In genomic region chr6:55009391-55010230, GRCm38 (mm10) we compare ENCODE assay signal across 9 mouse cellular contexts. TPM values are rescaled to one million over a fixed set of nuclear protein-coding genes. Genes with fewer than 3 reads are reported as not detected.
DNase-seq lines count a peak whose midpoint lies in the region; ATAC-seq lines count a peak whose summit lies in the region.
"Had no signal": no experiment of that assay in that cellular context is flagged by ENCODE, and none has a peak within 500 bp of the region (broad histone marks: within the 10 kb centered on the region; RNA-seq: fewer than 3 reads in every experiment).

No protein-coding gene starts in this region.

- no peak overlapping the region for H3K4me3 ChIP-seq in heart, embryonic 14.5 days (ENCODE audit: control insufficient read depth in 1 of 2, insufficient read depth in 1 of 2, low read depth in 1 of 2, low read length in 2 of 2)
- peak overlapping the region; percentile 38 for H3K4me3 ChIP-seq in embryonic facial prominence, embryonic 10.5 days
- no peak overlapping the region for H3K4me3 ChIP-seq in intestine, embryonic 15.5 days (replicated peaks)

- 0 out of 4 replicates have a peak, but pooled peaks cover 0 to 6% of the 10 kb centered on the region in 2 experiments for H3K4me1 ChIP-seq in heart, embryonic 14.5 days (ENCODE audit: control insufficient read depth in 2 of 2, insufficient read depth in 2 of 2, low read length in 2 of 2)
- peaks cover 10% of the 10 kb centered on the region for H3K4me1 ChIP-seq in embryonic facial prominence, embryonic 10.5 days
- H3K4me1 ChIP-seq in intestine, embryonic 15.5 days (replicated peaks): no peaks in the 10 kb centered on the region; the same call in 1 of the 2 replicates

- peak overlapping the region; percentile 56 for H3K4me2 ChIP-seq in heart, embryonic 14.5 days (ENCODE audit: low read length)
- H3K4me2 ChIP-seq in intestine, embryonic 15.5 days (replicated peaks): 0 out of 2 replicates have a peak overlapping the region, but pooled peaks have one; percentile 22

- no peak for DNase-seq in heart, postnatal 25 days (ENCODE audit: low spot score)
- DNase-seq in embryonic facial prominence, embryonic 10.5 days (ENCODE audit: low spot score): peak; percentile 41
- DNase-seq in neural tube, embryonic 10.5 days (ENCODE audit: extremely low spot score, low spot score): peak; percentile 44
- no peak for DNase-seq in adrenal gland, adult (ENCODE audit: inconsistent age in 2 of 2, low spot score in 1 of 2)
- DNase-seq in frontal cortex, postnatal 14 days (ENCODE audit: low spot score in 2 of 2): no peak
- no peak for DNase-seq in ovary, adult 18-20 months (ENCODE audit: low spot score)
- DNase-seq: cerebellum, postnatal 14 days had no signal

- peaks cover 3% of the 10 kb centered on the region; the same call in 1 of the 2 replicates for H3K9me3 ChIP-seq in heart, embryonic 14.5 days (ENCODE audit: control insufficient read depth, low read length)
- 0 out of 2 replicates have a peak, but pooled peaks cover 4% of the 10 kb centered on the region for H3K9me3 ChIP-seq in embryonic facial prominence, embryonic 10.5 days
- no peaks in the 10 kb centered on the region for H3K9me3 ChIP-seq in intestine, embryonic 15.5 days

- peak overlapping the region; percentile 41 to 55; a peak in 2 of 4 replicates for H3K27ac ChIP-seq in heart, embryonic 14.5 days (replicated peaks in 1 of 2; ENCODE audit: control insufficient read depth in 1 of 2, insufficient read depth in 1 of 2, low read depth in 2 of 2, low read length in 2 of 2)
- peak overlapping the region; percentile 78 for H3K27ac ChIP-seq in embryonic facial prominence, embryonic 10.5 days (replicated peaks)
- H3K27ac ChIP-seq in intestine, embryonic 15.5 days: no peak overlapping the region

- H3K36me3 ChIP-seq in heart, embryonic 14.5 days (ENCODE audit: control insufficient read depth, insufficient read depth, low read length): no peaks in the 10 kb centered on the region
- H3K36me3 ChIP-seq in embryonic facial prominence, embryonic 10.5 days (replicated peaks): no peaks in the 10 kb centered on the region
- no peaks in the 10 kb centered on the region for H3K36me3 ChIP-seq in intestine, embryonic 15.5 days

- intact Hi-C loops in heart, postnatal 25 days (cut with DNase I): no loop called here

- peak overlapping the region; percentile 54; the same call in 1 of the 2 replicates for H3K9ac ChIP-seq in heart, embryonic 14.5 days (ENCODE audit: low read length)
- H3K9ac ChIP-seq in intestine, embryonic 15.5 days: no peak overlapping the region

- ATAC-seq in heart, embryonic 14.5 days (ENCODE audit: insufficient number of reproducible peaks, insufficient read depth, low FRiP score, low read depth): no peak
- peak; percentile 71; the same call in 1 of the 2 replicates for ATAC-seq in intestine, embryonic 15.5 days

- 22% methylated on average over 16 of the region's 16 CpGs for WGBS in heart, embryonic 14.5 days
- 18% methylated on average over 16 of the region's 16 CpGs for WGBS in embryonic facial prominence, embryonic 10.5 days
- WGBS in intestine, embryonic 15.5 days: 35% methylated on average over 16 of the region's 16 CpGs

- no peaks in the 10 kb centered on the region; the same call in 1 of the 2 replicates for H3K27me3 ChIP-seq in heart, embryonic 14.5 days (ENCODE audit: control insufficient read depth, insufficient read depth, low read length)
- H3K27me3 ChIP-seq in embryonic facial prominence, embryonic 10.5 days (replicated peaks; ENCODE audit: low read depth, poor library complexity, severe bottlenecking): peaks cover 22% of the 10 kb centered on the region
- H3K27me3 ChIP-seq in intestine, embryonic 15.5 days (replicated peaks): no peaks in the 10 kb centered on the region

RNA-seq across cellular contexts. Expression of gene Ggct, which starts 16.9 kb away (rescaled TPM):
- 6.6 and 6.8 TPM in 2 replicates for polyA plus RNA-seq in heart, embryonic 14.5 days (2014; fragmentation: Nextera tagmentation; extraction: Ambion mirVana)
- 10 to 100 TPM; 21.8 to 26.1 TPM for total RNA-seq in heart, postnatal 25 days (2021)
- polyA plus RNA-seq in embryonic facial prominence, embryonic 10.5 days (2016; fragmentation: Nextera tagmentation; extraction: Ambion mirVana): 9.5 and 13.9 TPM in 2 replicates
- 8.2 and 10.7 TPM in 2 replicates for polyA plus RNA-seq in intestine, embryonic 15.5 days (2015; fragmentation: Nextera tagmentation; extraction: Ambion mirVana)

RNA-seq across cellular contexts. Expression of gene Gars, which starts 28.2 kb away (rescaled TPM):
- polyA plus RNA-seq in heart, embryonic 14.5 days (2014; fragmentation: Nextera tagmentation; extraction: Ambion mirVana): 149 and 164 TPM in 2 replicates
- total RNA-seq in heart, postnatal 25 days (2021): 10 to 100 TPM; 57.5 to 61.3 TPM
- 203 and 223 TPM in 2 replicates for polyA plus RNA-seq in embryonic facial prominence, embryonic 10.5 days (2016; fragmentation: Nextera tagmentation; extraction: Ambion mirVana)
- 170 and 172 TPM in 2 replicates for polyA plus RNA-seq in intestine, embryonic 15.5 days (2015; fragmentation: Nextera tagmentation; extraction: Ambion mirVana)

RNA-seq across cellular contexts. Expression of gene Nod1, which starts 37.2 kb away (rescaled TPM):
- 4.6 and 4.9 TPM in 2 replicates for polyA plus RNA-seq in heart, embryonic 14.5 days (2014; fragmentation: Nextera tagmentation; extraction: Ambion mirVana)
- total RNA-seq in heart, postnatal 25 days (2021): 10 to 100 TPM; 17.1 to 19.6 TPM
- 1.2 and 1.4 TPM in 2 replicates for polyA plus RNA-seq in embryonic facial prominence, embryonic 10.5 days (2016; fragmentation: Nextera tagmentation; extraction: Ambion mirVana)
- polyA plus RNA-seq in intestine, embryonic 15.5 days (2015; fragmentation: Nextera tagmentation; extraction: Ambion mirVana): 4.8 and 5.5 TPM in 2 replicates

Comparison
In these comparisons a context has a peak if more than half of its experiments do, and no peak if none do; other contexts are left out.
1. DNase-seq: peak in embryonic facial prominence, embryonic 10.5 days (single experiment) and neural tube, embryonic 10.5 days (single experiment); none in heart, postnatal 25 days (single experiment), adrenal gland, adult (0 of 2), frontal cortex, postnatal 14 days (0 of 2) and ovary, adult 18-20 months (single experiment).